Mouse (Mus musculus) kidney, adult 8-10 months (tissue): ENCODE data around the gene 1700030K09Rik.

ENCODE experiments used
- DNase-seq, 2 experiments: peaks; one replicate each; pipeline ENCODE4 v3.0.0; 2022

1700030K09Rik gene

GRCm38 (mm10) chr8:72464211-72464610 is 20.5 kb downstream of the 1700030K09Rik start:
- DNase-seq = no peak

- peak; percentile 42 to 54 for DNase-seq
Observed at GRCm38 (mm10) chr8:72469243-72469642, 25.6 kb downstream of the 1700030K09Rik start.

- no peak for DNase-seq
Observed at GRCm38 (mm10) chr8:72469984-72470383, 26.3 kb downstream of the 1700030K09Rik start.

GRCm38 (mm10) chr8:72470684-72471083 is 27.0 kb downstream of the 1700030K09Rik start:
- DNase-seq = peak in 1 of 2 experiments; percentile 20

- peak; percentile 97 to 98 for DNase-seq
Observed at GRCm38 (mm10) chr8:72474826-72475546, 31.3 kb downstream of the 1700030K09Rik start, which contains the start of gene Cherp. TSS of gene Cherp (minus strand) at chr8:72475226.

- DNase-seq = peak in 1 of 2 experiments; percentile 31
Observed at GRCm38 (mm10) chr8:72485456-72486199, 41.9 kb downstream of the 1700030K09Rik start.

- no peak for DNase-seq
Observed at GRCm38 (mm10) chr8:72487014-72487413, 43.3 kb downstream of the 1700030K09Rik start.

GRCm38 (mm10) chr8:72491017-72491416 is 47.3 kb downstream of the 1700030K09Rik start:
- peak in 1 of 2 experiments; percentile 23 for DNase-seq

- peak in 1 of 2 experiments; percentile 23 for DNase-seq
Observed at GRCm38 (mm10) chr8:72491680-72492621, 48.3 kb downstream of the 1700030K09Rik start, which contains the start of gene Slc35e1. TSS of gene Slc35e1 (minus strand) at chr8:72492614.

- peak; percentile 99 for DNase-seq
Observed at GRCm38 (mm10) chr8:72492622-72493081, 49.0 kb downstream of the 1700030K09Rik start.

- DNase-seq = no peak
Observed at GRCm38 (mm10) chr8:72493381-72493780, 49.7 kb downstream of the 1700030K09Rik start.

- peak; percentile 28 to 36 for DNase-seq
Observed at GRCm38 (mm10) chr8:72495411-72496111, 51.9 kb downstream of the 1700030K09Rik start.

- no peak for DNase-seq
Observed at GRCm38 (mm10) chr8:72496217-72496616, 52.5 kb downstream of the 1700030K09Rik start.

- no peak for DNase-seq
Observed at GRCm38 (mm10) chr8:72497911-72498310, 54.2 kb downstream of the 1700030K09Rik start.

GRCm38 (mm10) chr8:72498527-72498926 is 54.8 kb downstream of the 1700030K09Rik start:
- DNase-seq = no peak

GRCm38 (mm10) chr8:72499521-72500284 is 56.0 kb downstream of the 1700030K09Rik start:
- DNase-seq = no peak

GRCm38 (mm10) chr8:72500521-72500931 is 56.8 kb downstream of the 1700030K09Rik start:
- no peak for DNase-seq

GRCm38 (mm10) chr8:72504137-72504536 is 60.5 kb downstream of the 1700030K09Rik start:
- no peak for DNase-seq

GRCm38 (mm10) chr8:72504637-72505314 is 61.1 kb downstream of the 1700030K09Rik start:
- DNase-seq = no peak

GRCm38 (mm10) chr8:72507505-72507904 is 63.8 kb downstream of the 1700030K09Rik start:
- no peak for DNase-seq
